Mouse (Mus musculus) cortical plate, adult 2 months (tissue): ENCODE measurements around the gene Nfatc2.

Experiments used
- CTCF ChIP-seq: fragments of 200-500 bp; IDR thresholded peaks from 2 replicates; pipeline ENCODE4 v1.5.1; 2011; ENCODE audit warnings: mild to moderate bottlenecking, control low read depth, low read length; ENCODE audit not compliant: insufficient read depth; ENCODE audit errors: extremely low read depth
- POLR2A ChIP-seq: fragments of 200-500 bp; IDR thresholded peaks from 2 replicates; pipeline ENCODE4 v1.6.1; 2011; ENCODE audit warnings: mild to moderate bottlenecking, low read length, control low read depth; ENCODE audit not compliant: insufficient read depth; ENCODE audit errors: extremely low read depth

GRCm38 (mm10) chr2:168590168-168590551 lies 11.3 kb downstream of the Nfatc2 start:
- TF ChIP-seq CTCF (no peak), POLR2A (no peak)
